Mouse (Mus musculus): Measurements from ENCODE around the gene Defa22.
"Not testable (repeated sequence)": the region's sequence is repeated elsewhere in the genome, so short reads cannot be mapped to it uniquely, and the experiment has no call there.

Defa22 gene

DNA sequence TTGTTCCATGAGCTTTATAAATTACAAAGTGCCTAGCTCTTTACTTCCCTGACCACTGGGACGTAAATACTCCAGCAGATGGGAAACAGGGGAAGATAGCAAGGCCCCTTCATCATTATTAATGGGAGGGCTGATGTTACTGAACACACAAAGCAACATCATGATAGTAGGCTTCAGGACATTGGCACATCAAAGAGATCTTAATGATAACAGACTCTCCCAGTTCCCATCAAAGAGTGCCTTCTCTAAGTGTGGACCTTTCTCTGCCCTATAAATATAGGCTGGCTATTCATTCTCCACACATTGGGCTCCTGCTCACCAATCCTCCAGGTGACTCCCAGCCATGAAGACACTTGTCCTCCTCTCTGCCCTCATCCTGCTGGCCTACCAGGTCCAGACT lies at the start of gene Defa22:
Defa22 (plus strand) TSS at position 301 of the 400 bp plus-strand sequence.
- not testable (repeated sequence) for DNase-seq

DNA sequence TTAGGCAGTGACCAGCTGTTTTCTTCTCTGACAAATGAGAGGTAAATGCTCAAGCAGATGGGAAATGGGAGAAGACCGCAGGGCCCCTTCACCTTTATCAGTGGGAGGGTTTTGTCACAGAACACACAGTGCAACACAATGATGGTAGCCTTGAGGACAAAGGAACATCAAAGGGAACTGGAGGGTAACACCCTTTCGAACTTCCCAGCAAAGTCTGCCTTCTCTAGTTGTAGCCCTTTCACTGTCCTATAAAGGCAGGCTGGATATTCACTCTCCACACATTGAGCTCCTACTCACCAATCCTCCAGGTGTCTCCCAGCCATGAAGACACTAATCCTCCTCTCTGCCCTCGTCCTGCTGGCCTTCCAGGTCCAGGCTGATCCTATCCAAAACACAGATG lies 27.7 kb upstream of the Defa22 start, which contains the start of gene Defa30:
Defa30 (plus strand) TSS at position 301 of the 400 bp plus-strand sequence.
- not testable (repeated sequence) for DNase-seq

DNA sequence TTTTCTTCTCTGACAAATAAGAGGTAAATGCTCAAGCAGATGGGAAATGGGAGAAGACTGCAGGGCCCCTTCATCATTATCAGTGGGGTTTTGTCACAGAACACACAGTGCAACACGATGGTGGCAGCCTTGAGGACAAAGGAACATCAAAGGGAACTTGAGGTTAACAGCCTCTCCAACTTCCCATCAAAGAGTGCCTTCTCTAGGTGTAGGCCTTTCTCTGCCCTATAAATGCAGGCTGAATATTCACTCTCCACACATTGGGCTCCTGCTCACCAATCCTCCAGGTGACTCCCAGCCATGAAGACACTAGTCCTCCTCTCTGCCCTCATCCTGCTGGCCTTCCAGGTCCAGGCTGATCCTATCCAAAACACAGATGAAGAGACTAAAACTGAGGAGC lies 29.2 kb downstream of the Defa22 start, which contains the start of gene Defa31:
Defa31 (plus strand) TSS at position 301 of the 400 bp plus-strand sequence.
- DNase-seq = not testable (repeated sequence)

DNA sequence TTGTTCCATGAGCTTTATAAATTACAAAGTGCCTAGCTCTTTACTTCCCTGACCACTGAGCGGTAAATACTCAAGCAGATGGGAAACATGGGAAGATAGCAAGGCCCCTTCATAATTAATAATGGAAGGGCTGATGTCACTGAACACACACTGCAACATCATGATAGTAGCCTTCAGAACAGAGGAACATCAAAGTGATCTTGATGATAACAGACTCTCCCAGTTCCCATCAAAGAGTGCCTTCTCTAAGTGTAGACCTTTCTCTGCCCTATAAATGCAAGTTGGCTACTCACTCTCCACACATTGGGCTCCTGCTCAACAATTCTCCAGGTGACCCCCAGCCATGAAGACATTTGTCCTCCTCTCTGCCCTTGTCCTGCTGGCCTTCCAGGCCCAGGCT lies 39.2 kb downstream of the Defa22 start, which contains the start of gene Gm15293:
Gm15293 (plus strand) TSS at position 301 of the 400 bp plus-strand sequence.
- DNase-seq = not testable (repeated sequence)

Measured in layer of hippocampus, adult 9-11 months (tissue).